Mouse (Mus musculus): ENCODE data around the gene Smarca1. TPM values are rescaled to one million over a fixed set of nuclear protein-coding genes. Genes with fewer than 3 reads are reported as not detected.

The Smarca1 gene
- polyA plus RNA-seq, 1 experiment: 11.0 TPM

DNA sequence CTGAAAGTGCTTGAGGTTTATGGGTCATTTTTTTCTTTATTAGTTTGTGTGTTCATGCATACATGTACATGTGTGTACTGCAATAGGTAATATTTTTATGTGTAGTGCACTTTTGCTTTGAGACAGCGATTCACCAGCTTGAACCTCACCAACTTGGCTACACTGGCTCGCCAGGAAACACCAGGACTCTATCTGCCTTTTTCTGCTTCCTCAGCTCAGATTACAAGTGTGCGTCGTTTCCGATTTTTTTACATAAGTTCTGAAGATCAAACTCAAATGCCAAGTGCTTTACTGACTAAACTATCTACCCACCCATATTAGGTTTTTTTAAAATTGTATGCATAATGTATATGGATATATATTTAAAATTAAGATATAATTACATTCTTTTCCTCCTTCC lies 27.8 kb upstream of the Smarca1 start:
- Histone ChIP-seq H3K36me3 (ENCODE audit: control insufficient read depth, insufficient read depth, low read length, poor library complexity, severe bottlenecking) (no peaks in the 10 kb centered on the region), H3K4me3 (ENCODE audit: low read depth, low read length) (no peak overlapping the region), H3K27ac (ENCODE audit: insufficient read depth, low read length) (no peak overlapping the region), H3K27me3 (ENCODE audit: control insufficient read depth, insufficient read depth, low read length, poor library complexity, severe bottlenecking) (no peaks in the 10 kb centered on the region), H3K4me1 (ENCODE audit: control insufficient read depth, insufficient read depth, low read length) (no peaks in the 10 kb centered on the region), H3K9me3 (replicated peaks; ENCODE audit: control insufficient read depth, insufficient read depth, low read length, poor library complexity, severe bottlenecking) (no peaks in the 10 kb centered on the region), H3K9ac (ENCODE audit: low read depth, poor library complexity, severe bottlenecking) (no peak overlapping the region)
- TF ChIP-seq POLR2A (IDR thresholded peaks at IDR 0.05; ENCODE audit: insufficient read depth, low read length) (no peak), CTCF (IDR thresholded peaks at IDR 0.05; ENCODE audit: low read depth, low read length) (no peak), EP300 (IDR thresholded peaks at IDR 0.05; ENCODE audit: insufficient read depth, low read depth, low read length) (no peak)

DNA sequence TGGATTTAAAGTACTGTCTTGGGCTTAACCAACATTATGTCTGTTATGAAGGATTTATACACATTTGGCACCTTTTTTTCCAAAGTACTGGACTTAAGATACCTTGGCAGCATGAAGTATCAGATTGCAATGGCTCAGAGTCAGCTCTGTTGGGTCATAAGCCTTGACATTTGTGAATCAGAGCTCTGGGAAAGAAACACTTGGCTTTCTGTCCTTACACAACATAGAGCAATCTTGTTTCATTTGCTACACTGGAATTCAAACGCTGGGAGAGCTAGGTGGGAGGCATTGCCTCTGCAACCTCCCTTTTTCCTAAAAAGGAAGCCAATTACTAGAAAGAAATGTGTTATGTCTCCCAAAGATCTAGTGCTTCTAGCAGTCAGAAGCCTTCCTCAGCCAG lies 24.1 kb upstream of the Smarca1 start:
- no peak overlapping the region for H3K4me3 ChIP-seq (ENCODE audit: low read depth, low read length)
- H3K9ac ChIP-seq (ENCODE audit: low read depth, poor library complexity, severe bottlenecking): no peak overlapping the region
- no peaks in the 10 kb centered on the region for H3K4me1 ChIP-seq (ENCODE audit: control insufficient read depth, insufficient read depth, low read length)
- H3K27ac ChIP-seq (ENCODE audit: insufficient read depth, low read length): no peak overlapping the region
- no peaks in the 10 kb centered on the region for H3K9me3 ChIP-seq (replicated peaks; ENCODE audit: control insufficient read depth, insufficient read depth, low read length, poor library complexity, severe bottlenecking)
- TF ChIP-seq CTCF (IDR thresholded peaks at IDR 0.05; ENCODE audit: low read depth, low read length) (no peak), POLR2A (IDR thresholded peaks at IDR 0.05; ENCODE audit: insufficient read depth, low read length) (no peak), EP300 (IDR thresholded peaks at IDR 0.05; ENCODE audit: insufficient read depth, low read depth, low read length) (no peak)
- H3K36me3 ChIP-seq (ENCODE audit: control insufficient read depth, insufficient read depth, low read length, poor library complexity, severe bottlenecking): no peaks in the 10 kb centered on the region
- no peaks in the 10 kb centered on the region for H3K27me3 ChIP-seq (ENCODE audit: control insufficient read depth, insufficient read depth, low read length, poor library complexity, severe bottlenecking)

DNA sequence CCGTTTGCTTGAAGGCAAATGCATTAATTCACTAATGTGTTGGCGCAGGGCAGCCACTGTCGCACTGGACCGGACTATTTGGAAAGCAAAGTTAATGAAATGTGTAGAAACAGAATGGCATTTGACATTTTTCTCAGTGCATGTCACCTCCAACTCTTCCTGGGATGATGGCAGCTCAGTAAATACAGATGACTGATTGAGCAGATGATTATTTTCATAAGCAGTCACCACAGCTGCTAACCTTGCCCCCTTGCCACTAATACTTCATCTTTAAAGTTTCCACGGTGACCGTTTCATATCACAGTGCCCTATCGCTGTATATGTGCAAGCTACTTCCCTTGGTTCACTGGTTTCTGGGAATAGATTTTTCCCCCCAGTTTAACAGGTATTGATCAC lies 20.8 kb upstream of the Smarca1 start:
- H3K36me3 ChIP-seq (ENCODE audit: control insufficient read depth, insufficient read depth, low read length, poor library complexity, severe bottlenecking): no peaks in the 10 kb centered on the region
- no peaks in the 10 kb centered on the region for H3K9me3 ChIP-seq (replicated peaks; ENCODE audit: control insufficient read depth, insufficient read depth, low read length, poor library complexity, severe bottlenecking)
- no peak overlapping the region for H3K27ac ChIP-seq (ENCODE audit: insufficient read depth, low read length)
- H3K4me3 ChIP-seq (ENCODE audit: low read depth, low read length): no peak overlapping the region
- no peak overlapping the region for H3K9ac ChIP-seq (ENCODE audit: low read depth, poor library complexity, severe bottlenecking)
- TF ChIP-seq POLR2A (IDR thresholded peaks at IDR 0.05; ENCODE audit: insufficient read depth, low read length) (no peak), EP300 (IDR thresholded peaks at IDR 0.05; ENCODE audit: insufficient read depth, low read depth, low read length) (no peak), CTCF (IDR thresholded peaks at IDR 0.05; ENCODE audit: low read depth, low read length) (no peak)
- H3K27me3 ChIP-seq (ENCODE audit: control insufficient read depth, insufficient read depth, low read length, poor library complexity, severe bottlenecking): no peaks in the 10 kb centered on the region
- no peaks in the 10 kb centered on the region for H3K4me1 ChIP-seq (ENCODE audit: control insufficient read depth, insufficient read depth, low read length)

DNA sequence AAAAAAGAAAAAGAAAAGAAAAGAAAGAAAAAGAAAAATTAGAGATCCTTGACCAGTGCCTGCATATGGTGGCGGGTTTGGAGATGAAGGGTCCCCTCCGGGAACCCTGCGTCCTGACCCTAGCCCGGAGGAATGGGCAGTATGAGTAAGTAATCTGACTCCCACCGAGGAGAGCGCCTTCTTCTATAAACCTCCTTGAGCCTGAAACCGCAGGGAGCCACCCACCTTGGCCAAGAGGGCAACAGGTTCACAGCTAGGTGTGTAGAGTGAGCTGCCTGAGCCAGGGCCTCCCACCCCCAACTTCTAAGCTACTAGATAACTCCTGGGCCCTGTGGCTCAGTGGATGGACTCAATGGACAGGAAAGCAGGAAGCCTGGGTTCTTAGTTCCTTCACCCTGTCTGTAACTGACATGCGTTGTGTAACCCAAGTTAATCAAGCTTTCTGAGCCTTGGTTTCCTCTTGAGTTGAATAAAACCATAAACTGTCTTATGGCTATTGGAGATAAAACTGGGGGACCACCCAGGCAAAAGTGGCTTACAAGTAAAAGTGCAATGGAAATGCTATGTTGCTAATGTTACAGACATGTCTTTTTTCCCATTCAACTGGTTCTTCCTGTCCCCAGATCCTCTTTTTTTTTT lies 20.2 kb upstream of the Smarca1 start:
- peak overlapping the region; percentile 98 for H3K9ac ChIP-seq (ENCODE audit: low read depth, poor library complexity, severe bottlenecking)
- H3K27ac ChIP-seq (ENCODE audit: insufficient read depth, low read length): no peak overlapping the region

DNA sequence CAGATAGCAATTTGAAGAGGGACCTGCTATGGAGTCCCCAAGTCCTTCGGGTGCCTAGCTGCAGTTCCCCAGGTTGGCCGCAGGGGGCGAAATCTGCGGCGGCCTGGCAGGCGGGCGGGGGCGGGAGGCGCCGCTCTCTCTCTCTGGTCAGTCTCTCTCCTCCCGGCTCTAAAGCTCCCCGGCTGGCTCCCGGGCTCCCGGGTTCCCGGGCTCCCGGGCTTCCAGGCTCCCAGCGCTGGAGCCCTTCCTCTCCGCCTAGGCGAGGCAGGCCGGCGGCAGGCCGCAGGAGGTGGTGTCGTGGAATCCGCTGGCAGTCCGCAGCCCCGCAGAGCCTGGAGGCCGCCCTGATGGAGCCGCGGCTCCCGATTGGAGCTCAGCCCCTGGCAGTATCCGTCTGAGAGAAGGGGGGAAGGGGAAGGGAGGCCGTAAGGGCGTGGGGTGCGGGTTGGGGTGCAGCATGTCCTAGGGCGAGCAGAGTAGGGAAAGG lies 19.6 kb upstream of the Smarca1 start, which contains the start of gene Ocrl:
Gene Ocrl (plus strand): TSS at position 82 of the 487 bp plus-strand sequence.
- no peak within 1 kb of the TSS for H3K27ac ChIP-seq (ENCODE audit: insufficient read depth, low read length)
- H3K27me3 ChIP-seq (ENCODE audit: control insufficient read depth, insufficient read depth, low read length, poor library complexity, severe bottlenecking): no peaks in the 10 kb centered on the region
- no peaks in the 10 kb centered on the region for H3K36me3 ChIP-seq (ENCODE audit: control insufficient read depth, insufficient read depth, low read length, poor library complexity, severe bottlenecking)
- no peaks in the 10 kb centered on the region for H3K9me3 ChIP-seq (replicated peaks; ENCODE audit: control insufficient read depth, insufficient read depth, low read length, poor library complexity, severe bottlenecking)
- peak within 1 kb of the TSS; percentile 93 for H3K4me3 ChIP-seq (ENCODE audit: low read depth, low read length)
- TF ChIP-seq CTCF (IDR thresholded peaks at IDR 0.05; ENCODE audit: low read depth, low read length) (peak; percentile 38), EP300 (IDR thresholded peaks at IDR 0.05; ENCODE audit: insufficient read depth, low read depth, low read length) (no peak)
- H3K4me1 ChIP-seq (ENCODE audit: control insufficient read depth, insufficient read depth, low read length): no peaks in the 10 kb centered on the region
- H3K9ac ChIP-seq (ENCODE audit: low read depth, poor library complexity, severe bottlenecking): peak within 1 kb of the TSS; percentile 98

More for the DNA sequence above, 20.2 kb upstream of the Smarca1 start:
- Histone ChIP-seq H3K4me1 (ENCODE audit: control insufficient read depth, insufficient read depth, low read length) (no peaks in the 10 kb centered on the region), H3K9me3 (replicated peaks; ENCODE audit: control insufficient read depth, insufficient read depth, low read length, poor library complexity, severe bottlenecking) (no peaks in the 10 kb centered on the region), H3K4me3 (ENCODE audit: low read depth, low read length) (peak overlapping the region; percentile 93), H3K36me3 (ENCODE audit: control insufficient read depth, insufficient read depth, low read length, poor library complexity, severe bottlenecking) (no peaks in the 10 kb centered on the region), H3K27me3 (ENCODE audit: control insufficient read depth, insufficient read depth, low read length, poor library complexity, severe bottlenecking) (no peaks in the 10 kb centered on the region)
- TF ChIP-seq CTCF (IDR thresholded peaks at IDR 0.05; ENCODE audit: low read depth, low read length): no peak
- no peak for TF ChIP-seq POLR2A (IDR thresholded peaks at IDR 0.05; ENCODE audit: insufficient read depth, low read length)

DNA sequence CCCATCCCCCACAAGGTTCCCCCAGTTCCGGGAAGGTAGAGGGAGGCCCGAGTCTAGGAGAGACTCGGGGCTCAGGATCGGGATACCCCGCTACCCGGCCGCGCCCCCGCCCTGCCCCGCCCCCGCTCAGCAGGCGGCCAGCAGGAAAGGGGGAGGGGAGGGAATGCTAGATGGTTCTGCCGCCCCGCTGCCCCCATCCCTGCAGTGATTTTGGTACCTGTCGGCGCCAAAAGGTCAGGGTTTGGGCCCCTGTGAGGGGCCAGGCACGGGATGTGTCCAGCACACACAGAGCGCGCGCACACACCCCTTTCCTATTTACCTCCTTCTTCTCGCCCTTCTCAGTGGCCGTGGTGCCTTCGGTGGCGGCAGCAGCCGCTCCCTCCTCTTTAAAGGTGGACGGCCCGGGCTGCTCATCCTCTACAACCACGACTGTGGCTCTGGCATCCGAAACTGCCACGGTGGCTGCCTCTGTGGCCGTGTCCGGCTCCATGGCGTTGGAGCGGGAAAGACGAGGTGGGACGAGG lies 805 bp downstream of the Smarca1 start:
- Histone ChIP-seq H3K4me1 (ENCODE audit: control insufficient read depth, insufficient read depth, low read length) (no peaks in the 10 kb centered on the region), H3K9me3 (replicated peaks; ENCODE audit: control insufficient read depth, insufficient read depth, low read length, poor library complexity, severe bottlenecking) (no peaks in the 10 kb centered on the region), H3K27ac (ENCODE audit: insufficient read depth, low read length) (no peak overlapping the region), H3K36me3 (ENCODE audit: control insufficient read depth, insufficient read depth, low read length, poor library complexity, severe bottlenecking) (no peaks in the 10 kb centered on the region), H3K9ac (ENCODE audit: low read depth, poor library complexity, severe bottlenecking) (peak overlapping the region; percentile 65), H3K4me3 (ENCODE audit: low read depth, low read length) (peak overlapping the region; percentile 92), H3K27me3 (ENCODE audit: control insufficient read depth, insufficient read depth, low read length, poor library complexity, severe bottlenecking) (no peaks in the 10 kb centered on the region)
- TF ChIP-seq POLR2A (IDR thresholded peaks at IDR 0.05; ENCODE audit: insufficient read depth, low read length) (no peak), CTCF (IDR thresholded peaks at IDR 0.05; ENCODE audit: low read depth, low read length) (no peak), EP300 (IDR thresholded peaks at IDR 0.05; ENCODE audit: insufficient read depth, low read depth, low read length) (no peak)
